Mouse (Mus musculus): ENCODE measurements around the gene B4galt2. TPM values are rescaled to one million over a fixed set of nuclear protein-coding genes. Genes with fewer than 3 reads are reported as not detected.

Gene B4galt2
- polyA plus RNA-seq, 1 experiment: 122 TPM

DNA sequence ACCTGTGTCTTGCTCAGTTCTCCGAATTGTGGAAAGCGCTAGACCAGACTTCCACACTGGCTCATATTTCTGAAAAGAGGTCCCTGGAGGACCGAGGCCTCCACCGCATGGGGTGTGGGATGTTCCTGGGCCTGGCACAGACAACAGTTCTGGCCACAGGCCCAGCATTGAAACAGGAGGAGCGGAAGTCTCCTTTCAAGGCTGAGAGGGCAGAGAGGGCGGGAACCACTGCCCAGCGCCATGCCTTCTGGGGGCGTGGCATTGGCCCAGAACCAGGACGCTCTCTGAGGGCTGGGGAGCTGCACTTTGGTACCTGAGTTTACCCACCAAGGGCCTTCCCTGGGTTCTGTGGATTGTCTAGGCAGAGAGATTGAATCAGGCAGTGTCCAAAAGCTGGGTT is 17.2 kb downstream of the B4galt2 start:
- H3K27ac ChIP-seq (ENCODE audit: insufficient read depth, low read length): no peak overlapping the region
- TF ChIP-seq CTCF (IDR thresholded peaks at IDR 0.05; ENCODE audit: extremely low read depth, insufficient read depth, low read length) (no peak), POLR2A (IDR thresholded peaks at IDR 0.05; ENCODE audit: extremely low read depth, insufficient read depth, low read length) (no peak)
- H3K4me1 ChIP-seq (ENCODE audit: control insufficient read depth, insufficient read depth, low read length): no peaks in the 10 kb centered on the region
- no peak overlapping the region for H3K4me3 ChIP-seq (ENCODE audit: insufficient read depth, low read length)

GRCm38 (mm10) chr4:117862823-117863222 is 20.5 kb downstream of the B4galt2 start:
- Histone ChIP-seq H3K27ac (ENCODE audit: insufficient read depth, low read length) (no peak overlapping the region), H3K4me3 (ENCODE audit: insufficient read depth, low read length) (no peak overlapping the region), H3K4me1 (ENCODE audit: control insufficient read depth, insufficient read depth, low read length) (no peaks in the 10 kb centered on the region)
- TF ChIP-seq POLR2A (IDR thresholded peaks at IDR 0.05; ENCODE audit: extremely low read depth, insufficient read depth, low read length): 0 out of 2 replicates have a peak, but pooled peaks have one; percentile 32
- no peak for TF ChIP-seq CTCF (IDR thresholded peaks at IDR 0.05; ENCODE audit: extremely low read depth, insufficient read depth, low read length)

DNA sequence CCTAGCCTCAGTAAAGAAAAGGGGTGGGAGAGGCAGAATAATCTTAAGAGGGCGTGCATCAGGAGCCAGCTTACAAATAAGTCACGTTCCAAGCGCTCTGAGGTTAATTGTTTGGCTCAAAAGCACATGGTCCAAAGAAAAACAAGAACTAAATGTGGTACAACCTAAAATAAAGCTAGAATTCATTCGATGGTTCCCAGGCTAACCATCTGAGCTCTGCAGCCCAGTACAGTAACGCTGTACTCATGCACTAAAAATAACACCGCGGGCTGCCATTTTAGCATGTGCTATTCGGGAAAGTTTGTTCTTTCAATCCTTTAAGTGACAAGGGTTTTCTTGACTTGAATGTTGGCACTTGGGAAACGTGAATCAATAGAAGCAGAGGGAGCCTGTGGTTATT is 22.7 kb downstream of the B4galt2 start:
- TF ChIP-seq POLR2A (IDR thresholded peaks at IDR 0.05; ENCODE audit: extremely low read depth, insufficient read depth, low read length) (no peak), CTCF (IDR thresholded peaks at IDR 0.05; ENCODE audit: extremely low read depth, insufficient read depth, low read length) (no peak)

GRCm38 (mm10) chr4:117858794-117859193 is 24.5 kb downstream of the B4galt2 start:
- Histone ChIP-seq H3K4me3 (ENCODE audit: insufficient read depth, low read length) (no peak overlapping the region), H3K27ac (ENCODE audit: insufficient read depth, low read length) (no peak overlapping the region)

More for the DNA sequence above, 22.7 kb downstream of the B4galt2 start:
- peak overlapping the region; percentile 44; the same call in 1 of the 2 replicates for H3K27ac ChIP-seq (ENCODE audit: insufficient read depth, low read length)
- H3K4me3 ChIP-seq (ENCODE audit: insufficient read depth, low read length): no peak overlapping the region
- no peaks in the 10 kb centered on the region for H3K4me1 ChIP-seq (ENCODE audit: control insufficient read depth, insufficient read depth, low read length)

GRCm38 (mm10) chr4:117855146-117855545 is 28.1 kb downstream of the B4galt2 start:
- Histone ChIP-seq H3K4me3 (ENCODE audit: insufficient read depth, low read length) (no peak overlapping the region), H3K27ac (ENCODE audit: insufficient read depth, low read length) (peak overlapping the region; percentile 90), H3K4me1 (ENCODE audit: control insufficient read depth, insufficient read depth, low read length) (0 out of 2 replicates have a peak, but pooled peaks cover 2% of the 10 kb centered on the region)
- TF ChIP-seq POLR2A (IDR thresholded peaks at IDR 0.05; ENCODE audit: extremely low read depth, insufficient read depth, low read length): no peak
- no peak for TF ChIP-seq CTCF (IDR thresholded peaks at IDR 0.05; ENCODE audit: extremely low read depth, insufficient read depth, low read length)

More at GRCm38 (mm10) chr4:117858794-117859193, 24.5 kb downstream of the B4galt2 start:
- H3K4me1 ChIP-seq (ENCODE audit: control insufficient read depth, insufficient read depth, low read length): 0 out of 2 replicates have a peak, but pooled peaks cover 2% of the 10 kb centered on the region
- TF ChIP-seq CTCF (IDR thresholded peaks at IDR 0.05; ENCODE audit: extremely low read depth, insufficient read depth, low read length) (peak; percentile 56), POLR2A (IDR thresholded peaks at IDR 0.05; ENCODE audit: extremely low read depth, insufficient read depth, low read length) (no peak)

DNA sequence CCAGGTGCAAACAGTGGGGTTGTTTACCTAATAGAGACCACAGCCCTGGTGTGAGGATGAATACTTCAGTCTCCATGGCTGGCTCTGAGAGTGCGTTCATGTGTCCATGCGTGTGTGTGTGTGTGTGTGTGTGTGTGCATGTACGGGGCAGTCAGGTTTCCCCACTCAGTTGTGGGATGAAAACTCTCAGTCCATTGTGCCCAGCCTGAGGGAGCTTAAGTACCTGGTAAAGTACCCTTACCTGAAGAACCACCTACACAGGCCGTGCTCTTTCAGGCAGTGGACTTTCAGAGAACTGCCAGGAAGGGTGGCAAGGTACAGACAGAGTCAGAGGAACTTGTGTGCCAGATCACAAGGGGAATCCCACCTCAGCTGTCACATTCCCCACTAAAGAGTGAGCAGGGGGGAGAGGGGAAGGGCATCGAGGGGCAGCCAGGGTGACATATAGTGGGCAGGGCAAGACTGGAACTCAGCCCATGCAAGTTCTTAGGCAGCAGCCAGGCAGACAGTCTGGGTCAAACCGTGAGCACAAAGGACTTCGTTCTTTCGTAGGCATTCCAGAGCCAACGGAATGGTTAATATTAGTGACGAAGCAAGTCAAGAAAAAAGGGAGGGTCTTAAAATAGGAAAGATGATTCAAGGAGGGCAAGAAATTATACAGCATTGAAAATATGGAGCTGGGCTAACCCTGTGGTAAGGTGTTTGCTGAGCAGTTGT is 31.0 kb downstream of the B4galt2 start:
- Histone ChIP-seq H3K4me3 (ENCODE audit: insufficient read depth, low read length) (no peak overlapping the region), H3K27ac (ENCODE audit: insufficient read depth, low read length) (0 out of 2 replicates have a peak overlapping the region, but pooled peaks have one; percentile 10), H3K4me1 (ENCODE audit: control insufficient read depth, insufficient read depth, low read length) (0 out of 2 replicates have a peak, but pooled peaks cover 2% of the 10 kb centered on the region)
- TF ChIP-seq POLR2A (IDR thresholded peaks at IDR 0.05; ENCODE audit: extremely low read depth, insufficient read depth, low read length): no peak
- TF ChIP-seq CTCF (IDR thresholded peaks at IDR 0.05; ENCODE audit: extremely low read depth, insufficient read depth, low read length): no peak

DNA sequence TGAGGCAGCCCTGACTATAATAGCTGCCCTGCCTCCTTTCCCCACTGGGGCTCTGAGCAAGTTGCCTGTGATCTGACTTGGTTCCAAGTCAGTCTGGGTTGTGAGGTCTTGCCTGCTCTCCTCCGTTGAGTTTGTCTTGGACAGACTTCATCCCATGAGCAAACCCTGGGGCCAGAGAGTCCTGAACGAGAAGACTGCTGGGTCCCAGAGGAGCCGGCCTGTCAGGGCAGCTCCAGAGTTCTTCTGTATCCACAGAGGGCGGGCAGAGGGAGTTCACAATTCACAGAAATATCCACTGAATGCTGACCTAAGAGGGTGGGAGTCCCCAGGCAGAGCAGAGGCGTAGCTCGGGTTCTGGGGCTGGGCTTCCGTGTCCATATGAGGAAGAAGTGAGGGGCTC is 32.4 kb downstream of the B4galt2 start:
- H3K4me3 ChIP-seq (ENCODE audit: insufficient read depth, low read length): no peak overlapping the region; the same call in 1 of the 2 replicates
- TF ChIP-seq CTCF (IDR thresholded peaks at IDR 0.05; ENCODE audit: extremely low read depth, insufficient read depth, low read length): no peak
- TF ChIP-seq POLR2A (IDR thresholded peaks at IDR 0.05; ENCODE audit: extremely low read depth, insufficient read depth, low read length): no peak
- 0 out of 2 replicates have a peak overlapping the region, but pooled peaks have one; percentile 72 for H3K27ac ChIP-seq (ENCODE audit: insufficient read depth, low read length)
- H3K4me1 ChIP-seq (ENCODE audit: control insufficient read depth, insufficient read depth, low read length): 0 out of 2 replicates have a peak, but pooled peaks cover 2% of the 10 kb centered on the region

DNA sequence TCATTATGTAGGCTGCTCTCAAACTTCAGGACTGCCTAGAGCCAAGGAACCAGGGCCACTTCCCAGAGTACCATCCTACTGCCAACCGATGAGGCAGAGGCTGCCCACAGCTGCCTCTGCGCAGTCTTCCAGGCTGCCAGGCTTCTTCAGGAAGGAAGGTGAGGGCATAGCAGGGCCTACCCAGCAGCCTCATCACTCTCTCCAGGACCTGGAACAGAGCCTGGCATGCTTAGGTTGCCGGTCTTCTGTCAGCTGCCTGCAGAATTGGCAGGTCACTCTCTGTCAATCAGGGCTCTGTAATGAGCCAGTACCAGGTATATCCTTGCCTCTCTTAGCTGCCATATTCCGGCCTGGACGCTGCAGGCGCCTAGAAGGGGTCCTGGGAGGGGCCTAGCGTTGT is 33.1 kb downstream of the B4galt2 start:
- Histone ChIP-seq H3K4me1 (ENCODE audit: control insufficient read depth, insufficient read depth, low read length) (0 out of 2 replicates have a peak, but pooled peaks cover 2% of the 10 kb centered on the region), H3K27ac (ENCODE audit: insufficient read depth, low read length) (peak overlapping the region; percentile 65), H3K4me3 (ENCODE audit: insufficient read depth, low read length) (no peak overlapping the region; the same call in none of the 2 replicates)
- no peak for TF ChIP-seq CTCF (IDR thresholded peaks at IDR 0.05; ENCODE audit: extremely low read depth, insufficient read depth, low read length)
- TF ChIP-seq POLR2A (IDR thresholded peaks at IDR 0.05; ENCODE audit: extremely low read depth, insufficient read depth, low read length): no peak

DNA sequence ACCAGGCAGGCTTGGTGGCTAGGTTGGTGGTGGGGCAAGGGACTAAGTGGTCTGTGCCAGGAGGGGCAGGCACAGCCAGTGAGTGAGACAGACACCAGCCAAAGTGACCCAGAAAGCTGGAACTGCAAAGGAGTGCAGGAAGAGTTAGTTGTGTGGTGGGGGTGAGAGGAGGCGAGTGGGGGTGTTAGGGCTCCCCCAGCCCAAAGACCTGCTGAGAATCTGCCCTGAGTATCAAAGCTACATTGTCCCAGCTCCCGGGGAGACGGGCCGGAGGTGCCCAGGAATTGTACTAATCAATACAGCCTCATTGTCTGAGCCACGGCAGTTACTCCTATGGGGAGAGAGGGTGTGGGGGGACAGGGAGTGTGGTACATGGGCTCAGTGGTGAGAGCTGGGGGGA is 33.8 kb downstream of the B4galt2 start:
- H3K4me3 ChIP-seq (ENCODE audit: insufficient read depth, low read length): peak overlapping the region; percentile 17; the same call in 1 of the 2 replicates

DNA sequence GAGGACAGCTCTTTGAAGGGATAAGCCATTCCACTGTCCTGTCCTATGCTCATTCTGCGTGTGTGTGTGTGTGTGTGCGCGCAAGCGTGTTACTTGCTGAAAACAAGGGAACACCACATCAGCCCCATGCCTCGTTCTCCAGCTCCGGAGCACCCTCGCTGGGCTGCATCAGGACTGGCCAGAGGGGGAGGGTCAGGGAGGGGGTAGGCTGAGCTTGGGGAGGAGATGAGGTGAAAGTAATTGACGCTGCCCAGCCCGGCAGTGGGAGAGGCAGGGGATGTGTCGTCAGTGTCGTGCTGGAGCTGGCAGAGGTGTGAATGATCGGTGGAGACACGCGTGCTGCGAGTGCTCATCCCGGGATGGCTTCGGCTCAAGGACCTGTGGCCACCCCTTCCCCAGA is 34.2 kb downstream of the B4galt2 start:
- Histone ChIP-seq H3K4me1 (ENCODE audit: control insufficient read depth, insufficient read depth, low read length) (no peaks in the 10 kb centered on the region), H3K4me3 (ENCODE audit: insufficient read depth, low read length) (peak overlapping the region; percentile 17), H3K27ac (ENCODE audit: insufficient read depth, low read length) (peak overlapping the region; percentile 63; the same call in 1 of the 2 replicates)
- TF ChIP-seq POLR2A (IDR thresholded peaks at IDR 0.05; ENCODE audit: extremely low read depth, insufficient read depth, low read length) (no peak), CTCF (IDR thresholded peaks at IDR 0.05; ENCODE audit: extremely low read depth, insufficient read depth, low read length) (no peak)

More for the DNA sequence above, 33.8 kb downstream of the B4galt2 start:
- H3K4me1 ChIP-seq (ENCODE audit: control insufficient read depth, insufficient read depth, low read length): no peaks in the 10 kb centered on the region
- TF ChIP-seq POLR2A (IDR thresholded peaks at IDR 0.05; ENCODE audit: extremely low read depth, insufficient read depth, low read length): no peak
- TF ChIP-seq CTCF (IDR thresholded peaks at IDR 0.05; ENCODE audit: extremely low read depth, insufficient read depth, low read length): no peak
- H3K27ac ChIP-seq (ENCODE audit: insufficient read depth, low read length): peak overlapping the region; percentile 65

Data from cortical plate, adult 2 months (tissue).